Mouse (Mus musculus): ENCODE data around the gene Tm4sf20. TPM values are rescaled to one million over a fixed set of nuclear protein-coding genes. Genes with fewer than 3 reads are reported as not detected.

The Tm4sf20 gene
- polyA plus RNA-seq, 1 experiment = not detected

- H3K4me1 ChIP-seq (ENCODE audit: control insufficient read depth, insufficient read depth, low read length) = no peaks in the 10 kb centered on the region
- H3K36me3 ChIP-seq (ENCODE audit: control insufficient read depth, insufficient read depth, low read length) = no peaks in the 10 kb centered on the region; the same call in 1 of the 2 replicates
- H3K27ac ChIP-seq (ENCODE audit: insufficient read depth, low read depth, low read length) = no peak overlapping the region
- H3K27me3 ChIP-seq (replicated peaks; ENCODE audit: control insufficient read depth, insufficient read depth, low read length) = no peaks in the 10 kb centered on the region
- TF ChIP-seq POLR2A (IDR thresholded peaks at IDR 0.05; ENCODE audit: low read depth, low read length) (no peak), CTCF (conservative IDR thresholded peaks at IDR 0.05; ENCODE audit: insufficient read depth, insufficient read length, low read depth, low read length) (0 out of 2 replicates have a peak, but pooled peaks have one; percentile 15)
- H3K4me3 ChIP-seq (ENCODE audit: insufficient read depth, low read depth, low read length) = no peak overlapping the region
- DNase-seq = no peak
- 83% methylated on average over 1 of the region's 1 CpGs for WGBS
These were observed 6.0 kb downstream of the Tm4sf20 start for GRCm38 (mm10) chr1:82762274-82762673.

DNA sequence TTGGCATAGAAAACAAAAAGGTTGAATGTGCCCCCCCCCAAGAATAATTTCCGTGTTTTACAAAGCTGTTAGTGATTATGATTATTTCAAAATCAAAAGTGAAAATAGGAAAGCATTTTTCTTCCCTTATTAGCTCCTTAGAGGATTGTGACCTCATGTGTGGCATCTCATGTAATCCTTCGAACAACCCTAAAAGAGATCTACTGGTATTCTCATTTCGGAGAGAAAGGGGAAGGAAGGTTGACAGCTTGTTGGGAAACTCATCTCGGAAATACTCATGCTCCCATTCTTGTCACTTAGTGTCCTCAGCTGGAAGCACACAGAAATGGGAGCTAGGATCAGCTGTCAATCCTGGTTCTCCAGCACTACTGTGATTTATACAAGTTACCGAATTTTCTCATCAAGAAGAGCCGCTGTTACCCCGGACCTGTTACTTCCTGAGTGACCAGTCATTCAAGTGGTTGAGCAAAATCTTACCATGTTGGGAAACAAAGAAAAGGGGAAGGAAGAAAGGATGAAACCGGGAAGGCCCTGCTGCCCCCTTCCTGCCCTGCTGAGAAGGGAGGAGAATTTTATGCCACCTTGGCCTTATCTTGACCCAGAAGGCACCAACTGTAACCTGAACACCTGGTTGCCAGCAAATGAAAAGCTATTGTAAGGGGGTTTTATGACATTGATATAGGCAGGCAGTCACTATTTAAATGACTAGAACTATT, 6.6 kb downstream of the Tm4sf20 start:
- Histone ChIP-seq H3K4me3 (ENCODE audit: insufficient read depth, low read depth, low read length) (no peak overlapping the region), H3K4me1 (ENCODE audit: control insufficient read depth, insufficient read depth, low read length) (no peaks in the 10 kb centered on the region), H3K36me3 (ENCODE audit: control insufficient read depth, insufficient read depth, low read length) (no peaks in the 10 kb centered on the region; the same call in 1 of the 2 replicates), H3K27me3 (replicated peaks; ENCODE audit: control insufficient read depth, insufficient read depth, low read length) (no peaks in the 10 kb centered on the region), H3K27ac (ENCODE audit: insufficient read depth, low read depth, low read length) (no peak overlapping the region)
- no peak for TF ChIP-seq CTCF (conservative IDR thresholded peaks at IDR 0.05; ENCODE audit: insufficient read depth, insufficient read length, low read depth, low read length)
- TF ChIP-seq POLR2A (IDR thresholded peaks at IDR 0.05; ENCODE audit: low read depth, low read length) = no peak
- WGBS = 91% methylated on average over 8 of the region's 8 CpGs
- DNase-seq = no peak

DNA sequence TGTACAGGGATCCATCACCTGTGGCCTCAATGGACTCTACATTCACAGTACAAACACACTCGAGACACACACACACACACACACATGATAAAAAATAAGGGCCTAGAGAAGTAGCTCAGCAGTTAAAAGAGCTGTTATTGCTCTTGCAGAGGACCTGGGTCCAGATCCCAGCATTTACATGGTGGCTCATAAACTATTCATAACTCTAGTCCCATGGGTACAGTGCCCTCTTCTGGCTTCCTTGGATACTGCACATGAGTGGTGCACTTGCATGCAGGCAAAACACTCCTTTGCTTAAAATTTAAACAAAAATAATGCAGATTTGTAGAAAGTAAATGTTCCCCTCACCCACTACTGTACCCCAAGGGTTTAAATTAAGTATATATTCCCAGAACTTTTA, 8.7 kb downstream of the Tm4sf20 start:
- TF ChIP-seq CTCF (conservative IDR thresholded peaks at IDR 0.05; ENCODE audit: insufficient read depth, insufficient read length, low read depth, low read length) (peak; percentile 29; the same call in 1 of the 2 replicates), POLR2A (IDR thresholded peaks at IDR 0.05; ENCODE audit: low read depth, low read length) (no peak)

DNA sequence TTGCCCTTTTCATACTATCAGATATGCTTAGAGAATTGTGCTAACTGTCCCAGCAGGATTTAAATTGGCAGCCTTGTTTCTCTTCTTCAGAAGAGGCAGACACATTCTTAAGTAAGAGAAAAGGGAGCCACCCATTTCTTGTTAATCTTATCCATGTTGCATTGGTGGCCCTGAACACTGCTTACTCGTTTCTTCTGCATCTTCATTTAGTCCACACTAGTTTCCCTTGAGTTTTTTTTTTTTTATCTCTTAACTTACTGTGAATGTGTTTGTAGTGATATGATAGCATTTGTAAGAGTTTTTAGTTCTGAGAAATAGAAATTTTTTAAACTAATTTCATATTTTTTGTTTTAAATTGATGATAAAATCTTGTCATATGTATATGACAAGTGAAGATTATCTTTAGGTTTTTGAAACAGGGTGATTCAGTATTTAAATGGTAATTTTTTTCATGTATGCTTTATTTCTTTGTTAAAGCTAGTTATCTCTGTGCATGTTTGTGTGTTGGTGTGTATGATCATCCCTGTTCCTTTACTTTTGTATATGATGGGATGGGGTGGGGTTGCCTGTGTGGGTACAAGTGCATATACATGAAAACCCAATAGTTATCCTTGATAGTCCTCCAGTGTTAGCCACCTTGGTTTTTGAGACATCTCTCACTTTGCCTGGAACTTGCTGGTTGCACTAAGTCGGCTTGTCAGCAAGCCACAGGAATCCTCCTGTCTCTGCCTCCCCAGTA, 20.4 kb downstream of the Tm4sf20 start:
- Histone ChIP-seq H3K4me3 (ENCODE audit: insufficient read depth, low read depth, low read length) (no peak overlapping the region), H3K4me1 (ENCODE audit: control insufficient read depth, insufficient read depth, low read length) (no peaks in the 10 kb centered on the region), H3K27ac (ENCODE audit: insufficient read depth, low read depth, low read length) (no peak overlapping the region), H3K36me3 (ENCODE audit: control insufficient read depth, insufficient read depth, low read length) (peaks cover 3% of the 10 kb centered on the region; the same call in 1 of the 2 replicates), H3K27me3 (replicated peaks; ENCODE audit: control insufficient read depth, insufficient read depth, low read length) (no peaks in the 10 kb centered on the region)
- TF ChIP-seq POLR2A (IDR thresholded peaks at IDR 0.05; ENCODE audit: low read depth, low read length) (no peak), CTCF (conservative IDR thresholded peaks at IDR 0.05; ENCODE audit: insufficient read depth, insufficient read length, low read depth, low read length) (no peak)
- DNase-seq = no peak
- WGBS = 90% methylated on average over 2 of the region's 2 CpGs

More for the DNA sequence above, 8.7 kb downstream of the Tm4sf20 start:
- Histone ChIP-seq H3K4me3 (ENCODE audit: insufficient read depth, low read depth, low read length) (no peak overlapping the region), H3K36me3 (ENCODE audit: control insufficient read depth, insufficient read depth, low read length) (no peaks in the 10 kb centered on the region; the same call in 1 of the 2 replicates), H3K27ac (ENCODE audit: insufficient read depth, low read depth, low read length) (no peak overlapping the region), H3K4me1 (ENCODE audit: control insufficient read depth, insufficient read depth, low read length) (no peaks in the 10 kb centered on the region), H3K27me3 (replicated peaks; ENCODE audit: control insufficient read depth, insufficient read depth, low read length) (no peaks in the 10 kb centered on the region)
- peak; percentile 12 for DNase-seq
- 98% methylated on average over 1 of the region's 1 CpGs for WGBS

- Histone ChIP-seq H3K27me3 (replicated peaks; ENCODE audit: control insufficient read depth, insufficient read depth, low read length) (no peaks in the 10 kb centered on the region), H3K36me3 (ENCODE audit: control insufficient read depth, insufficient read depth, low read length) (peaks cover 1% of the 10 kb centered on the region; the same call in 1 of the 2 replicates), H3K4me1 (ENCODE audit: control insufficient read depth, insufficient read depth, low read length) (no peaks in the 10 kb centered on the region), H3K27ac (ENCODE audit: insufficient read depth, low read depth, low read length) (no peak overlapping the region), H3K4me3 (ENCODE audit: insufficient read depth, low read depth, low read length) (no peak overlapping the region)
- no peak for DNase-seq
- TF ChIP-seq POLR2A (IDR thresholded peaks at IDR 0.05; ENCODE audit: low read depth, low read length) (no peak), CTCF (conservative IDR thresholded peaks at IDR 0.05; ENCODE audit: insufficient read depth, insufficient read length, low read depth, low read length) (no peak)
- 58% methylated on average over 4 of the region's 4 CpGs for WGBS
These were observed 21.9 kb downstream of the Tm4sf20 start for GRCm38 (mm10) chr1:82746408-82746807.

GRCm38 (mm10) chr1:82743962-82744361, 24.3 kb downstream of the Tm4sf20 start:
- H3K4me3 ChIP-seq (ENCODE audit: insufficient read depth, low read depth, low read length) = no peak overlapping the region
- H3K36me3 ChIP-seq (ENCODE audit: control insufficient read depth, insufficient read depth, low read length) = peaks cover 1% of the 10 kb centered on the region; the same call in 1 of the 2 replicates
- H3K27ac ChIP-seq (ENCODE audit: insufficient read depth, low read depth, low read length) = no peak overlapping the region
- no peaks in the 10 kb centered on the region for H3K4me1 ChIP-seq (ENCODE audit: control insufficient read depth, insufficient read depth, low read length)
- H3K27me3 ChIP-seq (replicated peaks; ENCODE audit: control insufficient read depth, insufficient read depth, low read length) = no peaks in the 10 kb centered on the region
- WGBS = 77% methylated on average over 3 of the region's 3 CpGs
- TF ChIP-seq POLR2A (IDR thresholded peaks at IDR 0.05; ENCODE audit: low read depth, low read length) = no peak
- no peak for TF ChIP-seq CTCF (conservative IDR thresholded peaks at IDR 0.05; ENCODE audit: insufficient read depth, insufficient read length, low read depth, low read length)
- DNase-seq = no peak

- H3K27me3 ChIP-seq (replicated peaks; ENCODE audit: control insufficient read depth, insufficient read depth, low read length) = no peaks in the 10 kb centered on the region
- H3K27ac ChIP-seq (ENCODE audit: insufficient read depth, low read depth, low read length) = no peak overlapping the region
- no peak for TF ChIP-seq CTCF (conservative IDR thresholded peaks at IDR 0.05; ENCODE audit: insufficient read depth, insufficient read length, low read depth, low read length)
- TF ChIP-seq POLR2A (IDR thresholded peaks at IDR 0.05; ENCODE audit: low read depth, low read length) = no peak
- H3K4me3 ChIP-seq (ENCODE audit: insufficient read depth, low read depth, low read length) = no peak overlapping the region
- 93% methylated on average over 7 of the region's 7 CpGs for WGBS
- peaks cover 1% of the 10 kb centered on the region; the same call in 1 of the 2 replicates for H3K36me3 ChIP-seq (ENCODE audit: control insufficient read depth, insufficient read depth, low read length)
- DNase-seq = no peak
- H3K4me1 ChIP-seq (ENCODE audit: control insufficient read depth, insufficient read depth, low read length) = no peaks in the 10 kb centered on the region
These were observed 26.7 kb downstream of the Tm4sf20 start for GRCm38 (mm10) chr1:82741539-82741938.
